ENCODE assay signal across 9 mouse cellular contexts in genomic region chr17:32165803-32166595, GRCm38 (mm10). TPM values are rescaled to one million over a fixed set of nuclear protein-coding genes. Genes with fewer than 3 reads are reported as not detected.
DNase-seq lines count a peak whose midpoint lies in the region; ATAC-seq and TF ChIP-seq lines count a peak whose summit lies in the region.
"Had no signal": no experiment of that assay in that cellular context is flagged by ENCODE, and none has a peak within 500 bp of the region (broad histone marks: within the 10 kb centered on the region; RNA-seq: fewer than 3 reads in every experiment).

No protein-coding gene starts in this region.

- peaks cover 4% of the 10 kb centered on the region; the same call in 1 of the 2 replicates for H3K36me3 ChIP-seq in ES-E14 (ENCODE audit: control insufficient read depth, insufficient read depth, low read length, poor library complexity, severe bottlenecking)
- H3K36me3 ChIP-seq in forebrain, embryonic 13.5 days (ENCODE audit: poor library complexity, severe bottlenecking) = no peaks in the 10 kb centered on the region
- H3K36me3 ChIP-seq in intestine, embryonic 15.5 days = no peaks in the 10 kb centered on the region
- H3K36me3 ChIP-seq in lung, postnatal 0 days (ENCODE audit: insufficient read depth, low read length) = no peaks in the 10 kb centered on the region
- H3K36me3 ChIP-seq in stomach, embryonic 14.5 days (ENCODE audit: control insufficient read depth, insufficient read depth, low read length) = no peaks in the 10 kb centered on the region

- in situ Hi-C loops in ES-E14 (cut with MboI; ENCODE audit: low sequenced_read_pairs in 2 of 2, unreplicated experiment in 2 of 2) = no loop called here

- under 1% methylated on average over 33 of the region's 43 CpGs for WGBS in forebrain, embryonic 13.5 days
- 1% methylated on average over 38 of the region's 43 CpGs for WGBS in intestine, embryonic 15.5 days
- WGBS in lung, postnatal 0 days = 2% methylated on average over 22 of the region's 43 CpGs
- WGBS in stomach, embryonic 14.5 days = 2% methylated on average over 37 of the region's 43 CpGs

- peak overlapping the region; percentile 85 to 98 for H3K4me3 ChIP-seq in ES-E14 (ENCODE audit: insufficient read depth in 1 of 2, low read depth in 1 of 2, low read length in 2 of 2, poor library complexity in 1 of 2, severe bottlenecking in 1 of 2)
- H3K4me3 ChIP-seq in forebrain, embryonic 13.5 days = peak overlapping the region; percentile 62
- peak overlapping the region; percentile 75 for H3K4me3 ChIP-seq in intestine, embryonic 15.5 days (replicated peaks)
- H3K4me3 ChIP-seq in lung, postnatal 0 days (ENCODE audit: low read depth, low read length) = peak overlapping the region; percentile 50
- peak overlapping the region; percentile 84 for H3K4me3 ChIP-seq in stomach, embryonic 14.5 days (ENCODE audit: low read depth, low read length)

- ATAC-seq in forebrain, embryonic 13.5 days = peak; percentile 77
- ATAC-seq in intestine, embryonic 15.5 days = peak; percentile 16
- peak; percentile 4; the same call in 1 of the 2 replicates for ATAC-seq in lung, postnatal 0 days
- ATAC-seq in stomach, embryonic 14.5 days (ENCODE audit: insufficient number of reproducible peaks, insufficient read depth, low FRiP score, low read depth) = peak; percentile 30; the same call in 1 of the 2 replicates

- no peaks in the 10 kb centered on the region for H3K9me3 ChIP-seq in ES-E14 (ENCODE audit: control insufficient read depth, insufficient read depth, low read depth, low read length)
- H3K9me3 ChIP-seq in forebrain, embryonic 13.5 days (replicated peaks) = no peaks in the 10 kb centered on the region
- H3K9me3 ChIP-seq in intestine, embryonic 15.5 days = no peaks in the 10 kb centered on the region
- no peaks in the 10 kb centered on the region for H3K9me3 ChIP-seq in lung, postnatal 0 days (ENCODE audit: low read length)
- H3K9me3 ChIP-seq in stomach, embryonic 14.5 days (ENCODE audit: control insufficient read depth, low read depth, low read length) = no peaks in the 10 kb centered on the region

- H3K27ac ChIP-seq in ES-E14 (ENCODE audit: insufficient read depth, low read depth, low read length, poor library complexity, severe bottlenecking) = peak overlapping the region; percentile 65
- peak overlapping the region; percentile 90 for H3K27ac ChIP-seq in forebrain, embryonic 13.5 days
- peak overlapping the region; percentile 82 for H3K27ac ChIP-seq in intestine, embryonic 15.5 days
- H3K27ac ChIP-seq in lung, postnatal 0 days (ENCODE audit: low read length) = peak overlapping the region; percentile 66
- peak overlapping the region; percentile 87 for H3K27ac ChIP-seq in stomach, embryonic 14.5 days (ENCODE audit: low read length)

- peak; percentile 95 for DNase-seq in heart, adult 11 months
- DNase-seq in heart, postnatal 25 days (ENCODE audit: low spot score) = no peak
- DNase-seq in ES-E14 (ENCODE audit: low read depth, low spot score) = peak; percentile 51
- DNase-seq in lung, postnatal 0 days (ENCODE audit: low spot score) = peak; percentile 72
- DNase-seq in left cerebral cortex, adult 8-10 months (ENCODE audit: low spot score in 2 of 2) = no peak

- intact Hi-C loops in heart, postnatal 25 days (cut with DNase I) = no loop called here

- H3K9ac ChIP-seq in ES-E14 (ENCODE audit: insufficient read depth, low read depth, low read length, poor library complexity, severe bottlenecking) = peak overlapping the region; percentile 93
- H3K9ac ChIP-seq in forebrain, embryonic 13.5 days = peak overlapping the region; percentile 81
- peak overlapping the region; percentile 77 for H3K9ac ChIP-seq in intestine, embryonic 15.5 days
- peak overlapping the region; percentile 36 for H3K9ac ChIP-seq in lung, postnatal 0 days (replicated peaks; ENCODE audit: low read depth)
- peak overlapping the region; percentile 69 for H3K9ac ChIP-seq in stomach, embryonic 14.5 days (replicated peaks; ENCODE audit: low read depth, low read length)

- TF ChIP-seq CTCF in lung, postnatal 0 days (IDR thresholded peaks at IDR 0.05) = no peak

- peaks cover 16 to 30% of the 10 kb centered on the region in 2 experiments for H3K4me1 ChIP-seq in ES-E14 (ENCODE audit: control insufficient read depth in 2 of 2, insufficient read depth in 2 of 2, low read length in 2 of 2, poor library complexity in 1 of 2)
- peaks cover 50% of the 10 kb centered on the region for H3K4me1 ChIP-seq in forebrain, embryonic 13.5 days
- H3K4me1 ChIP-seq in intestine, embryonic 15.5 days (replicated peaks) = peaks cover 38% of the 10 kb centered on the region
- H3K4me1 ChIP-seq in lung, postnatal 0 days (ENCODE audit: insufficient read depth, low read depth, low read length) = no peaks in the 10 kb centered on the region; the same call in 1 of the 2 replicates
- H3K4me1 ChIP-seq in stomach, embryonic 14.5 days (ENCODE audit: control insufficient read depth, insufficient read depth, low read length) = peaks cover 38% of the 10 kb centered on the region

- H3K27me3 ChIP-seq in forebrain, embryonic 13.5 days = no peaks in the 10 kb centered on the region
- no peaks in the 10 kb centered on the region for H3K27me3 ChIP-seq in intestine, embryonic 15.5 days (replicated peaks)
- peaks cover 4% of the 10 kb centered on the region; the same call in 1 of the 2 replicates for H3K27me3 ChIP-seq in lung, postnatal 0 days (replicated peaks; ENCODE audit: insufficient read depth, low read length)
- H3K27me3 ChIP-seq in stomach, embryonic 14.5 days (ENCODE audit: control insufficient read depth, insufficient read depth, low read length) = no peaks in the 10 kb centered on the region

- peak overlapping the region; percentile 87 for H3K4me2 ChIP-seq in forebrain, embryonic 13.5 days
- H3K4me2 ChIP-seq in intestine, embryonic 15.5 days (replicated peaks) = peak overlapping the region; percentile 96
- peak overlapping the region; percentile 95 for H3K4me2 ChIP-seq in lung, postnatal 0 days (replicated peaks; ENCODE audit: low read depth, low read length)
- H3K4me2 ChIP-seq in stomach, embryonic 14.5 days (replicated peaks; ENCODE audit: low read depth, low read length) = peak overlapping the region; percentile 66

- TF ChIP-seq EP300 in lung, postnatal 0 days (IDR thresholded peaks at IDR 0.05) = no peak

TF ChIP-seq in ES-E14, 5 proteins besides CTCF, POLR2A, EP300 and RAD21:
- TF ChIP-seq MAFK (IDR thresholded peaks at IDR 0.05; ENCODE audit: insufficient read depth, low read depth, low read length) = no peak
- TF ChIP-seq ZNF384 (IDR thresholded peaks at IDR 0.05; ENCODE audit: low read depth, low read length) = no peak
- TF ChIP-seq HCFC1 (IDR thresholded peaks at IDR 0.05; ENCODE audit: borderline replicate concordance, insufficient read depth, low read length) = 0 out of 2 replicates have a peak, but pooled peaks have one; percentile 7
- TF ChIP-seq ZC3H11A (IDR thresholded peaks at IDR 0.05; ENCODE audit: borderline replicate concordance, low read depth, low read length) = no peak
- TF ChIP-seq CHD2 (IDR thresholded peaks at IDR 0.05; ENCODE audit: low read depth, low read length) = no peak

RNA-seq across cellular contexts. Expression of gene Notch3, which starts 0.7 kb away (rescaled TPM):
- total RNA-seq in heart, postnatal 25 days (2021) = 10 to 100 TPM; 23.4 to 31.1 TPM
- 37.4 and 73.6 TPM in 2 replicates for total RNA-seq in ES-E14 (2012; rRNA removed)
- polyA plus RNA-seq in forebrain, embryonic 13.5 days (2015; fragmentation: Nextera tagmentation; extraction: Ambion mirVana) = 7.7 and 9.7 TPM in 2 replicates
- 8.1 and 8.3 TPM in 2 replicates for polyA plus RNA-seq in intestine, embryonic 15.5 days (2015; fragmentation: Nextera tagmentation; extraction: Ambion mirVana)
- polyA plus RNA-seq in lung, postnatal 0 days (2015; fragmentation: Nextera tagmentation; extraction: Ambion mirVana) = 8.3 and 9.7 TPM in 2 replicates
- 21.4 and 22.2 TPM in 2 replicates for polyA plus RNA-seq in stomach, embryonic 14.5 days (2014; fragmentation: Nextera tagmentation; extraction: Ambion mirVana)
- 10 to 100 TPM in 2 of 4 experiments, 1 to 10 TPM in 2; 8.6 to 12.2 (median 9.7) TPM for total RNA-seq in left cerebral cortex, adult 8-10 months (2022)
- total RNA-seq: neutrophil, adult 5-6 weeks had no signal

RNA-seq across cellular contexts. Expression of gene Ephx3, which starts 23.4 kb away (rescaled TPM):
- 1 to 10 TPM; 1.3 TPM for total RNA-seq in heart, postnatal 25 days (2021)
- 0.71 and 1.6 TPM in 2 replicates for total RNA-seq in ES-E14 (2012; rRNA removed)
- polyA plus RNA-seq in forebrain, embryonic 13.5 days (2015; fragmentation: Nextera tagmentation; extraction: Ambion mirVana) = 0.08 and 0.10 TPM in 2 replicates
- polyA plus RNA-seq in intestine, embryonic 15.5 days (2015; fragmentation: Nextera tagmentation; extraction: Ambion mirVana) = 0.14 and 0.16 TPM in 2 replicates
- 0.23 and 0.36 TPM in 2 replicates for polyA plus RNA-seq in lung, postnatal 0 days (2015; fragmentation: Nextera tagmentation; extraction: Ambion mirVana)
- polyA plus RNA-seq in stomach, embryonic 14.5 days (2014; fragmentation: Nextera tagmentation; extraction: Ambion mirVana) = 0.16 and 0.42 TPM in 2 replicates
- under 1 TPM in 3 of 4 experiments, not detected in 1; 0.21 to 0.39 (median 0.23) TPM for total RNA-seq in left cerebral cortex, adult 8-10 months (2022)

Comparison
In these comparisons a context has a peak if more than half of its experiments do, and no peak if none do; other contexts are left out.
1. DNase-seq: peak in heart, adult 11 months (single experiment), ES-E14 (single experiment) and lung, postnatal 0 days (single experiment); none in heart, postnatal 25 days (single experiment) and left cerebral cortex, adult 8-10 months (0 of 2).
2. H3K9ac ChIP-seq: peak in every context shown above with its lines; median percentile 93 in ES-E14; 81 in forebrain, embryonic 13.5 days; 77 in intestine, embryonic 15.5 days; 69 in stomach, embryonic 14.5 days; 36 in lung, postnatal 0 days.
3. ATAC-seq: peak in every context shown above with its lines; median percentile 77 in forebrain, embryonic 13.5 days; 30 in stomach, embryonic 14.5 days; 16 in intestine, embryonic 15.5 days; 4 in lung, postnatal 0 days.
4. Peak in every context shown above with its lines, with median percentiles within 50 percentile points of each other: H3K27ac ChIP-seq, H3K4me3 ChIP-seq and H3K4me2 ChIP-seq.